Mouse (Mus musculus) neural tube, embryonic 10.5 days (tissue): ENCODE results near the gene Pa2g4.
A peak's percentile ranks its signal among the peaks of the same experiment; 100 is the strongest.

Experiments used
- DNase-seq: peaks from one replicate; pipeline ENCODE4 v3.0.0-alpha.2; 2017; ENCODE audit warnings: low spot score; ENCODE audit errors: extremely low spot score

Gene Pa2g4

GRCm38 (mm10) chr10:128536266-128536940 lies 29.4 kb downstream of the Pa2g4 start:
- DNase-seq: peak; percentile 89

GRCm38 (mm10) chr10:128535624-128536265 lies 30.0 kb downstream of the Pa2g4 start:
- no peak for DNase-seq

DNA sequence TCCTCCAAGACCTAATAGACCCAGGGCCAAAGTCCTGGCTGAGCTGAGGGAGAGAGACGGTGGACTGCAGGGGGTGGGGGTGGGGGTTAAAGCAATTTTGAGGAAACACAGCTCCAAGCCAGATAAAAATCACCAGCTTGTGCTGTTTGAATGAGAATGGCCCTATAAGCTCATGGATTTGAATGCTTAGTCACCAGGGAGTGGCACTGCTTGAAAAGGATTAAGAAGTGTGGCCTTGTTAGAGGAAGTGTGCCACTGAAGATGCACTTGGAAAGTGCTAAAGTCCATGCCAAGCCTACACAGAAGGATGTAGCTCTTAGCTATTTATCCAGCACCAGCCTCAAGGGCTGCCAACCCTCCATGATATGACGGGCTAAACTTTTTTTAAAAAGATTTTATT lies 30.6 kb downstream of the Pa2g4 start:
- DNase-seq: no peak

GRCm38 (mm10) chr10:128526366-128527356 lies 39.1 kb downstream of the Pa2g4 start:
- no peak for DNase-seq

DNA sequence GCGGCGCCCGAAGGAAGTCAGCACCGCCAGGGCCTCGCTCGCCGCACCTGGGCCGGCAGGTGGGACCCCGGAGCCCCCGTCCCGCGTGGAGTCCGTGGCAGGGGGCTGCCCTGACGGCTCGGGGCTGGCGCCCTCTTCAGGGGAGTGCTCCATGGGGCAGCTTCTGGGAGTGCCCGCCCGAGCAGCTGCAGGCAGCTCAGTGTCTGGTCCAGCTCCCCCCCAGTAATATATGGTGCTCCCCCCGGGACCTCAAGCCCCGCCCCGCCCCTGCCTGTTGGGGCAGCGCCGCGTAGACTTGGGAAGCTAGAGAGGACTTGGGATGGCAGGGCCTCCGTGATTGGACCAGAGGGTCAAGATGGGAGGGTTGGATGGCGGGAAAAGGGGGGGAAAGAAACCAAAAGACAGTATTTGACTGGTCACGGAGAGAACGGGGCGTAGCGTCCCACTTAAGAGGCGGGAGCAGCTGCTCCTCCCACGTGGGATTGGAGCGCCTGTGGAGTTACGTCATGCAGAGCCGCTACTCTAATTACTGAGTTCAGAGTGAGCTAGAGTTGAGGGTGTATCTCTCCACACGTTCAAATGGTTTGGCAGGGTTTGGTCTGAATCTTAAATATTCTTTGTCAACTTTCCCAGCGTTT lies 40.0 kb downstream of the Pa2g4 start, which contains the start of gene Esyt1:
Gene Esyt1 (minus strand): TSS at position 201 of the 638 bp plus-strand sequence.
- peak; percentile 92 for DNase-seq

- peak; percentile 73 for DNase-seq
Observed at GRCm38 (mm10) chr10:128524732-128525662, 40.8 kb downstream of the Pa2g4 start.

GRCm38 (mm10) chr10:128524111-128524731 lies 41.6 kb downstream of the Pa2g4 start:
- DNase-seq: peak; percentile 30

- no peak for DNase-seq
Observed at GRCm38 (mm10) chr10:128522351-128522750, 43.4 kb downstream of the Pa2g4 start.

DNA sequence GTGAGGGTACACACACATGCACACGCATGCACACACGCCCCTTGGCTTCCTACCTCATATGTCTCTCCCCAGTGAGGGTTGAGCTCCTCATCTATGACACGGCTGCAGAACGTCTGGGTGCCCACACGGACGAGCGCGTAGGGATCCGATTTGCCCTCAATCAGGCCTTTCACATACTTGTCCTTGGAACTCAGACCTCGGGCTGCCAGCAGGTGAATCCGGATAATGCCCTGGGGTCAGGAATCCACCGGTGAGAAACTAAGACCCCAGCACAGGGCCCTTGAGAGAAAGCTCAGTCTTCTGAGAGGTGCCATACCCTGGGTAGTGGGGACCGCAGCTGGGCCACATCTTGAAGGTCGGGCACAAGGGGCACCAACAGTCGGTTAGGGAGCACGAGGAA lies 45.2 kb downstream of the Pa2g4 start:
- no peak for DNase-seq

GRCm38 (mm10) chr10:128518833-128519232 lies 47.0 kb downstream of the Pa2g4 start:
- DNase-seq: no peak

- no peak for DNase-seq
Observed at GRCm38 (mm10) chr10:128516677-128517076, 49.1 kb downstream of the Pa2g4 start.

- no peak for DNase-seq
Observed at GRCm38 (mm10) chr10:128516029-128516428, 49.8 kb downstream of the Pa2g4 start.

- no peak for DNase-seq
Observed at GRCm38 (mm10) chr10:128515044-128515443, 50.7 kb downstream of the Pa2g4 start.

GRCm38 (mm10) chr10:128511761-128512160 lies 54.0 kb downstream of the Pa2g4 start:
- DNase-seq: no peak

DNA sequence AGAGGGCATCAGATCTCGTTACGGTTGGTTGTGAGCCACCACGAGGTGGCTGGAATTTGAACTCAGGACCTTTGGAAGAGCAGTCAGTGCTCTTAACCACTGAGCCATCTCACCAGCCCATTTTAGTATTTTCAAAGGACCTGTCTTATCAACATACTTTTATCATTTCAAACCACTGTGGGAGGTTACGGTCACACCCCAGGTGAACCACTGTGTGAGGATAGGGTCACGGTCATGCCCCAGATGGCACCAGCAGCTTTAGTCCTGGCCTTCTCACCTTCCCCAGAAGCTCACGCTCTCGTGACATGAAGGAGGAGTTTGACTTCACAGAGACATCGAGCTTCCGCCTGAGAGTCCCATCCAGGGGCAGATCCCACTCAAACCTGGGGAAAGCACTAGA lies 54.6 kb downstream of the Pa2g4 start:
- DNase-seq: no peak

GRCm38 (mm10) chr10:128510301-128510700 lies 55.5 kb downstream of the Pa2g4 start:
- no peak for DNase-seq

- no peak for DNase-seq
Observed at GRCm38 (mm10) chr10:128509831-128510230, 56.0 kb downstream of the Pa2g4 start.

DNA sequence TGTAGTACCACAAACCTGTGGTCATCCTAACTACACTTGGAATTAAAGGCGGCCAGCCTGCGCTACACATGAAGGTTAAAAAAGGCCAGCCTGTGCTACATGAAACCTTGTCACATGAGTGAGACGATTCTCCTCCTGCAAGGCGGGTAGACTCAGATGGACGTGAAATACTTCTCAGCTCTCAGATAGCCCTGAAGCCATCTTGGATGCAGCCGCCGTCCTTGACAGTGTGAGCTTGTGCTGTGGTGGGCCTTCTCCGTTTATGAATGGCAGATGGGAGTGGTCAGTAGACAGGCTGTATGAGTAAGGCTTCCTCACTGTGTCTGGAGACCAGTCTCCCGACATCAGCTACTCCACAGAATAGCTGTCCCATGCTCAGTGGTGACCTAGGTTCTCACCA lies 56.6 kb downstream of the Pa2g4 start:
- no peak for DNase-seq

DNA sequence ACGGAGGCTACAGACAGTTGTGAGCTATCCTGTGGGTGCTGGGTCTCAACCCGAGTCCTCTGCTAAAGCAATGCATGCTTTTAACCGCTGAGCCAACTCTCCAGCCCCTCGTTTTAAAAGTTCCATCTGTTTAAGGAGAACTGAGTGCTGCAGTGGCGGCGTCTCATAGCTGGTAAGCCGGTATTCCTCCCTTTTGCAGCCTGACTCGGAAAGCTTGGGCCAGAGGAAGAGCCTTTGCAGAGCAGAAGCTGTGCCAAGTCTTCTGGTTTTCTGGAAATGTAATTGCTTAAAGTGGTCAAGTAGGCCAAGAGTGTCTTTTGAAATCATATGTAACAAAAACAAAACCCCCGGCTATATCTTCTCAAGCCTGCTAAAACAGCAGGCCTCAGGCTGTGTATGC lies 57.5 kb downstream of the Pa2g4 start:
- no peak for DNase-seq
